Mouse (Mus musculus): ENCODE results near the gene Gm10338.
"Not testable (repeated sequence)": the region's sequence is repeated elsewhere in the genome, so short reads cannot be mapped to it uniquely, and the experiment has no call there.

Gm10338 gene

DNA sequence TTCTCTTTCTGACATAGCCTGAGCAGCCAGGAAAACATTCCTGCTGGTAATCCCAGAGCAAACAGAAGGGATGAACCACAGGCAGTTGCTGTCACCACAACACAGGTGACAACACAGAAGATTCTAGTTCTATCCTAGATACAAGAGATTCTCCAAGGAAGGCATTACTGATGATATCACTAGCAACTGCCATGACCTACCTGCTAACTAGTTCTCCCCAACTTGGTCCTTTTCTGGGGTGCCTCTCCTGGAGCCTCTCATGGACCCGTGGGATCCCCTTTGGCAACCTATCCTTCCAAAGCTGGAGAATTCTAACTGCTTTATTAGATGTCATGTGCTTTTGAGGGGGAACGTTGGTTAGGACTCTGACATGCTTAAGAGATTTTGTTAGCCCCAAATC is at the start of gene Gm10338:
TSS of gene Gm10338 (minus strand) at position 101 of the 400 bp plus-strand sequence.
- not testable (repeated sequence) for DNase-seq

GRCm38 (mm10) chr14:7643872-7644271 is 48.5 kb upstream of the Gm10338 start, which contains the start of gene Gm10128:
Gene Gm10128, minus strand, starts transcription at chr14:7643972.
- DNase-seq, result not testable (repeated sequence)

DNA sequence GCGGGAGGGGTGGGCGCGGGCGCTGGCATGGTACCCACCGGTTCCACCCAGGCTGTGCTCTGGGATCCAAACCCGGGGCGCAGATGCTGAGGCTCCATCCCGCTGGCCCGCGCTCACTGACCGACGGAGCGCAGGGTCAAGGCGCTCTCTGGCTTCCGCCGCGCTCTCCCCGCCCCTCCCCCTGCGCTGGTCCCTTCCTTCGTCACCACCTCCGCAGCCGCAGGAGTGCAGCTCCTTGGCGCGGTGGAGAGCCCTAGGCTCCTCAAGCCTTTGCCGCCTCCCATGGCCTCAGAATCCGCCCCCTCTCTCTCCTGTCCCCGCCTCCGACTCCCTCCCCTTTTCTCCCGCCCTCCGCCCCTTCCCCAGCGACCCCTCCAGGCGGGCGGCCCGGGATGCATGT is 27.0 kb downstream of the Gm10338 start, which contains the start of gene Gm3558:
TSS of gene Gm3558 (minus strand) at position 185 of the 400 bp plus-strand sequence.
- DNase-seq, result peak; percentile 3 to 6

GRCm38 (mm10) chr14:7567890-7568289 is 27.5 kb downstream of the Gm10338 start:
- DNase-seq, result peak; percentile 4 to 16

DNA sequence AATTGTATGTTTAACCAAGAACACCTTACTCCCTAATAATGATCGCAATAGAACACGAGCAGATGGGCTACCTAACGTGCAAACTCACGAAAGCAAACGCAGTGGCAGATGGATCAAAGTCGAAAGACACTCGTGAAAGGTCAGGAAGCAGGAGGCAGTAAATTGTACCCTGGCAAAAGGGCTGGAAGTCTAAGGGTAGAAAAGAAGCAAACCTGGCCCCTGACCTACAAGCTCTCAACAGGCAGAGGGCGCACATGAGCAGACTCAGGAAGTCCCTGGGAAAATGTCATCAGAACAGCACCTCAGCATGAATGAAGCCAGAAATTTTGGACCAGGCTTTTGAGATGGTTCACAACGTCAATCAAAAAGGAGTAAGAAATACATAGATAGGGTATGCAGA is 28.1 kb downstream of the Gm10338 start:
- peak; percentile 34 to 42 for DNase-seq
